Mouse (Mus musculus): ENCODE results near the gene Kremen2. TPM values are rescaled to one million over a fixed set of nuclear protein-coding genes. Genes with fewer than 3 reads are reported as not detected.
A peak's percentile ranks its signal among the peaks of the same experiment; 100 is the strongest.

The Kremen2 gene
- polyA plus RNA-seq, 1 experiment: 0.65 TPM

DNA sequence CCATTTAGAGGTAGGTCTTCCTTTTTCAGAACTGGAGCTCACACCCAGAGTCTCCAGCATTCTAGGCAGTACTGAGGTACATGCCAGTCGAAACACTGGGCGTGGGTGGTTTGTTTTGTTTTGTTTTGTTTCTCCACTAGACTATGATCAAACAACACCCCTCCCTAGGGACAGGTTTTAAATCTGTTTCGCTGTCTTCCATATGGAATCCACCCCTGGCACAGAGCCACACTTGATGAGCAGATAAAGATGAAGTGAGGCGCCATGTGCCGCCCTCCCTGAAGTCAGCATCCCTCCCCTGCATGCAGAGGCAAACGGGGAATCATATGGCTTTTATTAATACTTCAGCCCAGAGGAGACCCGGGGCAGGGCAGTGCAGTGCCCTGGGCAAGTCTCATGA, 40.9 kb downstream of the Kremen2 start:
- H3K36me3 ChIP-seq (ENCODE audit: control insufficient read depth, insufficient read depth, low read length): no peaks in the 10 kb centered on the region
- no peak overlapping the region for H3K27ac ChIP-seq (ENCODE audit: insufficient read depth, low read length)
- WGBS: 70% methylated on average over 7 of the region's 7 CpGs
- H3K27me3 ChIP-seq (ENCODE audit: control insufficient read depth, insufficient read depth, low read length): peaks cover 7% of the 10 kb centered on the region
- H3K4me1 ChIP-seq (ENCODE audit: control insufficient read depth, insufficient read depth, insufficient read length): peaks cover under 1% of the 10 kb centered on the region; the same call in 1 of the 2 replicates
- TF ChIP-seq CTCF (IDR thresholded peaks at IDR 0.05; ENCODE audit: extremely low read depth, insufficient read depth, insufficient read length, insufficient replicate concordance) (no peak), POLR2A (IDR thresholded peaks at IDR 0.05; ENCODE audit: low read depth, low read length) (no peak)
- no peak overlapping the region for H3K4me3 ChIP-seq (ENCODE audit: extremely low read depth, insufficient read depth, insufficient read length)
- no peak for DNase-seq (ENCODE audit: low read depth in 1 of 2, low spot score in 2 of 2)

DNA sequence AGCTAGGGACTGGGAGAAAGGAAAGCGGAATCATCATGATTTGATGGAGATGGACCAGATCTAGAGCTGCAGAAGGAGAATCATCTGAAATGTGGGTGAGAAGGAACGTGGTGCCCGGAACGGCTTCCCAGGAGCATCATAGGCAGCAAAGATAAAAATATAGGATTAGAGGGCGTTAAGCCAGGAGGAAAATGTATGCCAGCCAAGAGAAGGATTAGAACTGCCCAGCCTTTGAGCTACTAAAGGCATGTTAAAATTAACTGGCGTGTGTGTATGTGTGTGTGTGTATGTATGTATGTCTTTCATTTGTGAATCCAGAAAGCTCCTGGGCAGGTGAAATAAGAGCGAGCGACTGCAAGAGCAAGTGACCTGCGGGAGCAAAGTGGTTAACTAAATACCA, 42.3 kb downstream of the Kremen2 start:
- TF ChIP-seq POLR2A (IDR thresholded peaks at IDR 0.05; ENCODE audit: low read depth, low read length) (no peak), CTCF (IDR thresholded peaks at IDR 0.05; ENCODE audit: extremely low read depth, insufficient read depth, insufficient read length, insufficient replicate concordance) (no peak)
- Histone ChIP-seq H3K4me3 (ENCODE audit: extremely low read depth, insufficient read depth, insufficient read length) (no peak overlapping the region), H3K4me1 (ENCODE audit: control insufficient read depth, insufficient read depth, insufficient read length) (peaks cover 6% of the 10 kb centered on the region; the same call in 1 of the 2 replicates), H3K27me3 (ENCODE audit: control insufficient read depth, insufficient read depth, low read length) (peaks cover 14% of the 10 kb centered on the region), H3K27ac (ENCODE audit: insufficient read depth, low read length) (no peak overlapping the region), H3K36me3 (ENCODE audit: control insufficient read depth, insufficient read depth, low read length) (no peaks in the 10 kb centered on the region)
- no peak for DNase-seq (ENCODE audit: low read depth in 1 of 2, low spot score in 2 of 2)
- WGBS: 90% methylated on average over 9 of the region's 9 CpGs

DNA sequence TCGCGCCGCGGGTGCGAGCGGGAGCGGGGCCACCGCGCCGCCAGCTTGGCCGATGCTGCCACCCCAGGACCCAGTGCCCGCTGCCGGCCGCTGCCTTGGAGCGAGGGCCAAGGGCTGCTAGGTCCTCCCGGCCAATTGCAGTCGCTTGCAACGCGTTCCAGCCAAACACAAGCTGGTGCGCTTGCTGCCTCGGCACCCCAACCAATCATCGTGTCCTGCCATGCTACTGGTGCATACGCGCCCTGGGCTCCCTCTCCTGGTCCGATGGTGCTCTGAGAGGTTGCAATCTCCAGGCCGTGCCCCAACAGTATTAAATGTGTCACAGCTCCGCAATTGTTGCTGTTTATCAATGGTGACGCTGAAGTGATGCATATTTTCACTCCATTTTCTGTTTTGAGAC, 45.6 kb downstream of the Kremen2 start:
- peak; percentile 47 to 82 for DNase-seq (ENCODE audit: low read depth in 1 of 2, low spot score in 2 of 2)
- H3K27ac ChIP-seq (ENCODE audit: insufficient read depth, low read length): no peak overlapping the region
- peaks cover 6% of the 10 kb centered on the region; the same call in 1 of the 2 replicates for H3K4me1 ChIP-seq (ENCODE audit: control insufficient read depth, insufficient read depth, insufficient read length)
- 1% methylated on average over 18 of the region's 28 CpGs for WGBS
- H3K4me3 ChIP-seq (ENCODE audit: extremely low read depth, insufficient read depth, insufficient read length): peak overlapping the region; percentile 47; the same call in 1 of the 2 replicates
- no peaks in the 10 kb centered on the region for H3K36me3 ChIP-seq (ENCODE audit: control insufficient read depth, insufficient read depth, low read length)
- TF ChIP-seq CTCF (IDR thresholded peaks at IDR 0.05; ENCODE audit: extremely low read depth, insufficient read depth, insufficient read length, insufficient replicate concordance) (peak; percentile 34; the same call in 1 of the 2 replicates), POLR2A (IDR thresholded peaks at IDR 0.05; ENCODE audit: low read depth, low read length) (no peak)
- H3K27me3 ChIP-seq (ENCODE audit: control insufficient read depth, insufficient read depth, low read length): peaks cover 14% of the 10 kb centered on the region

- Histone ChIP-seq H3K27ac (ENCODE audit: insufficient read depth, low read length) (no peak overlapping the region), H3K4me3 (ENCODE audit: extremely low read depth, insufficient read depth, insufficient read length) (peak overlapping the region; percentile 47; the same call in 1 of the 2 replicates), H3K27me3 (ENCODE audit: control insufficient read depth, insufficient read depth, low read length) (peaks cover 13% of the 10 kb centered on the region), H3K4me1 (ENCODE audit: control insufficient read depth, insufficient read depth, insufficient read length) (peaks cover 6% of the 10 kb centered on the region; the same call in 1 of the 2 replicates), H3K36me3 (ENCODE audit: control insufficient read depth, insufficient read depth, low read length) (no peaks in the 10 kb centered on the region)
- WGBS: 3% methylated on average over 59 of the region's 101 CpGs
- TF ChIP-seq CTCF (IDR thresholded peaks at IDR 0.05; ENCODE audit: extremely low read depth, insufficient read depth, insufficient read length, insufficient replicate concordance): no peak
- TF ChIP-seq POLR2A (IDR thresholded peaks at IDR 0.05; ENCODE audit: low read depth, low read length): no peak
- DNase-seq (ENCODE audit: low read depth in 1 of 2, low spot score in 2 of 2): no peak
Observed at GRCm38 (mm10) chr17:23699131-23700077, 46.2 kb downstream of the Kremen2 start.

- TF ChIP-seq CTCF (IDR thresholded peaks at IDR 0.05; ENCODE audit: extremely low read depth, insufficient read depth, insufficient read length, insufficient replicate concordance): no peak
- TF ChIP-seq POLR2A (IDR thresholded peaks at IDR 0.05; ENCODE audit: low read depth, low read length): no peak
- Histone ChIP-seq H3K27ac (ENCODE audit: insufficient read depth, low read length) (no peak overlapping the region), H3K4me1 (ENCODE audit: control insufficient read depth, insufficient read depth, insufficient read length) (peaks cover 6% of the 10 kb centered on the region; the same call in 1 of the 2 replicates), H3K4me3 (ENCODE audit: extremely low read depth, insufficient read depth, insufficient read length) (no peak overlapping the region), H3K36me3 (ENCODE audit: control insufficient read depth, insufficient read depth, low read length) (no peaks in the 10 kb centered on the region), H3K27me3 (ENCODE audit: control insufficient read depth, insufficient read depth, low read length) (peaks cover 11% of the 10 kb centered on the region)
- WGBS: 71% methylated on average over 3 of the region's 3 CpGs
- DNase-seq (ENCODE audit: low read depth in 1 of 2, low spot score in 2 of 2): no peak
Observed at GRCm38 (mm10) chr17:23695801-23696200, 49.8 kb downstream of the Kremen2 start.

DNA sequence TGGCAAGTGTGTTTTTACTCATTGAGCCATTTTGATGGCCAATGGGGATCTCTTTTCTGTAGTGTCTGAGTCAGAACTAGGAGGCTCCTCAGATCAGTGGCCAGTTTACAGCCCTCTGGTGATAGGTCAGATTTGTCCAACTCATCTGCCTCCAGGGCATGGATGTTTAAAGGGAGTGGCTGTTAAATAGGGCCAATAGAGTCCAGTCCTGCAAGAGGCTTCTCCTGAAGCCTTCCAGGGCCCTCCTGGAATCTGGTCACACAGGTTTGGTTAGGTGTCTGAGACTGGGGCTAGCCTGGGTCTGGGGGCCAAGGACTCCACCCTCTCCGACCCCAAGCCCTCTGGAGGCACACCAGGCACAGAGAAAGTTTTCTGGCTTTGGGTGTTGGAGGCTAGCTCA, 51.1 kb downstream of the Kremen2 start:
- H3K27ac ChIP-seq (ENCODE audit: insufficient read depth, low read length): no peak overlapping the region
- no peak for TF ChIP-seq CTCF (IDR thresholded peaks at IDR 0.05; ENCODE audit: extremely low read depth, insufficient read depth, insufficient read length, insufficient replicate concordance)
- TF ChIP-seq POLR2A (IDR thresholded peaks at IDR 0.05; ENCODE audit: low read depth, low read length): no peak
- H3K4me1 ChIP-seq (ENCODE audit: control insufficient read depth, insufficient read depth, insufficient read length): peaks cover 3% of the 10 kb centered on the region; the same call in 1 of the 2 replicates
- H3K36me3 ChIP-seq (ENCODE audit: control insufficient read depth, insufficient read depth, low read length): no peaks in the 10 kb centered on the region
- 75% methylated on average over 1 of the region's 1 CpGs for WGBS
- no peak for DNase-seq (ENCODE audit: low read depth in 1 of 2, low spot score in 2 of 2)
- peaks cover 6% of the 10 kb centered on the region for H3K27me3 ChIP-seq (ENCODE audit: control insufficient read depth, insufficient read depth, low read length)
- H3K4me3 ChIP-seq (ENCODE audit: extremely low read depth, insufficient read depth, insufficient read length): no peak overlapping the region

Other genes with a start within 250 kb of the Kremen2 start
- 11.8 and 17.2 TPM in 2 replicates for gene Zfp213, start 181.6 kb downstream of the Kremen2 start, polyA plus RNA-seq (2012; rRNA removed)
- 2.9 and 3.4 TPM in 2 replicates for gene Zfp13, start 146.3 kb downstream of the Kremen2 start, polyA plus RNA-seq (2012; rRNA removed)
- gene Zscan10, start 145.0 kb downstream of the Kremen2 start, polyA plus RNA-seq (2012; rRNA removed): 0.06 TPM in 1 of 2 replicates, not detected in the other
- 1.3 and 2.0 TPM in 2 replicates for gene Mmp25, start 100.6 kb downstream of the Kremen2 start, polyA plus RNA-seq (2012; rRNA removed)
- 0.16 and 0.25 TPM in 2 replicates for gene Bicdl2, start 85.3 kb downstream of the Kremen2 start, polyA plus RNA-seq (2012; rRNA removed)
- gene Hcfc1r1, start 72.2 kb downstream of the Kremen2 start, polyA plus RNA-seq (2012; rRNA removed): 75.0 and 90.8 TPM in 2 replicates
- gene Thoc6, start 72.0 kb downstream of the Kremen2 start, polyA plus RNA-seq (2012; rRNA removed): 24.8 and 31.1 TPM in 2 replicates
- gene Tnfrsf12a, start 68.4 kb downstream of the Kremen2 start, polyA plus RNA-seq (2012; rRNA removed): 3.8 and 4.9 TPM in 2 replicates
- 0.18 and 0.32 TPM in 2 replicates for gene Cldn6, start 66.6 kb downstream of the Kremen2 start, polyA plus RNA-seq (2012; rRNA removed)
- gene Cldn9, start 61.8 kb downstream of the Kremen2 start, polyA plus RNA-seq (2012; rRNA removed): 0.15 and 0.19 TPM in 2 replicates
- not detected in 2 replicates for gene 1520401A03Rik, start 23.1 kb downstream of the Kremen2 start, polyA plus RNA-seq (2012; rRNA removed)
- gene Pkmyt1, start 19.5 kb downstream of the Kremen2 start, polyA plus RNA-seq (2012; rRNA removed): 48.3 and 74.8 TPM in 2 replicates
- 13.8 and 22.0 TPM in 2 replicates for gene Paqr4, start 5.0 kb downstream of the Kremen2 start, polyA plus RNA-seq (2012; rRNA removed)
- 17.4 and 21.2 TPM in 2 replicates for gene Flywch1, start 25.8 kb upstream of the Kremen2 start, polyA plus RNA-seq (2012; rRNA removed)
- 1.4 and 1.5 TPM in 2 replicates for gene Flywch2, start 40.2 kb upstream of the Kremen2 start, polyA plus RNA-seq (2012; rRNA removed)
- 601 and 671 TPM in 2 replicates for gene Srrm2, start 44.7 kb upstream of the Kremen2 start, polyA plus RNA-seq (2012; rRNA removed)
- 237 and 329 TPM in 2 replicates for gene Elob, start 83.3 kb upstream of the Kremen2 start, polyA plus RNA-seq (2012; rRNA removed)
- 0.08 and 0.09 TPM in 2 replicates for gene Prss33, start 90.2 kb upstream of the Kremen2 start, polyA plus RNA-seq (2012; rRNA removed)
- gene Prss32, start 98.0 kb upstream of the Kremen2 start, polyA plus RNA-seq (2012; rRNA removed): 0.14 TPM in 1 of 2 replicates, not detected in the other
- 0.18 and 0.32 TPM in 2 replicates for gene Prss41, start 98.3 kb upstream of the Kremen2 start, polyA plus RNA-seq (2012; rRNA removed)
- not detected in 2 replicates for gene Prss21, start 122.2 kb upstream of the Kremen2 start, polyA plus RNA-seq (2012; rRNA removed)
- not detected in 2 replicates for gene Dcpp1, start 135.0 kb upstream of the Kremen2 start, polyA plus RNA-seq (2012; rRNA removed)
- not detected in 2 replicates for gene Dcpp2, start 135.0 kb upstream of the Kremen2 start, polyA plus RNA-seq (2012; rRNA removed)
- not detected in 2 replicates for gene Dcpp3, start 171.6 kb upstream of the Kremen2 start, polyA plus RNA-seq (2012; rRNA removed)
- not detected in 2 replicates for gene Sbp, start 195.8 kb upstream of the Kremen2 start, polyA plus RNA-seq (2012; rRNA removed)
- not detected in 2 replicates for gene Sbpl, start 209.4 kb upstream of the Kremen2 start, polyA plus RNA-seq (2012; rRNA removed)
- 10.8 and 13.6 TPM in 2 replicates for gene Prss30, start 234.7 kb upstream of the Kremen2 start, polyA plus RNA-seq (2012; rRNA removed)

All from spleen, adult 2 months (tissue).